Comparison of ENCODE assay signal across 15 mouse cellular contexts in genomic region chr2:44341091-44341571, GRCm38 (mm10).
DNase-seq lines count a peak whose midpoint lies in the region; ATAC-seq and TF ChIP-seq lines count a peak whose summit lies in the region.
"Had no signal": no experiment of that assay in that cellular context is flagged by ENCODE, and none has a peak within 500 bp of the region (broad histone marks: within the 10 kb centered on the region; RNA-seq: fewer than 3 reads in every experiment).

No protein-coding gene starts in this region.

- TF ChIP-seq POLR2A in embryonic fibroblast, embryonic 13.5 days (IDR thresholded peaks at IDR 0.05; ENCODE audit: low read depth, low read length), result no peak

- DNase-seq in frontal cortex, adult 2 months (ENCODE audit: extremely low spot score in 1 of 2, low spot score in 1 of 2), result peak; percentile 39 to 60
- no peak for DNase-seq in frontal cortex, postnatal 10 days (ENCODE audit: low spot score in 2 of 2)
- DNase-seq in Muller cell, postnatal 12 days (ENCODE audit: inconsistent ontology term), result peak; percentile 34
- DNase-seq in urinary bladder, adult 2 months (ENCODE audit: low spot score), result no peak
- DNase-seq in heart, adult 9 months (ENCODE audit: low spot score in 2 of 2), result no peak
- DNase-seq: adrenal gland, adult 8-10 months; cerebellum, adult 11 months; gastrocnemius, postnatal 14 days; kidney, postnatal 4 days; lung, adult 18-20 months; spleen, adult 18-20 months had no signal

- H3K4me3 ChIP-seq in embryonic fibroblast, embryonic 13.5 days (ENCODE audit: insufficient read depth, low read length), result no peak overlapping the region
- 0 out of 2 replicates have a peak overlapping the region, but pooled peaks have one; percentile 10 for H3K4me3 ChIP-seq in limb, embryonic 13.5 days
- H3K4me3 ChIP-seq: megakaryocyte, embryonic 14.5 days had no signal

- no peaks in the 10 kb centered on the region for H3K36me3 ChIP-seq in limb, embryonic 13.5 days

- 15% methylated on average over 10 of the region's 10 CpGs for WGBS in limb, embryonic 13.5 days

- no peak for TF ChIP-seq CTCF in embryonic fibroblast, embryonic 13.5 days (IDR thresholded peaks at IDR 0.05; ENCODE audit: borderline replicate concordance, insufficient read depth, low read length)

- no peaks in the 10 kb centered on the region; the same call in 1 of the 2 replicates for H3K4me1 ChIP-seq in embryonic fibroblast, embryonic 13.5 days (ENCODE audit: control insufficient read depth, insufficient read depth, low read length)
- H3K4me1 ChIP-seq in limb, embryonic 13.5 days, result peaks cover 30% of the 10 kb centered on the region

- 0 out of 2 replicates have a peak, but pooled peaks have one; percentile 36 for ATAC-seq in limb, embryonic 13.5 days (ENCODE audit: low FRiP score, low read depth)
- no peak for ATAC-seq in megakaryocyte, adult 5-6 weeks (ENCODE audit: poor library complexity, severe bottlenecking)

- H3K9me3 ChIP-seq in limb, embryonic 13.5 days, result no peaks in the 10 kb centered on the region
- H3K9me3 ChIP-seq: megakaryocyte, embryonic 14.5 days had no signal

- H3K4me2 ChIP-seq in limb, embryonic 13.5 days (replicated peaks), result peak overlapping the region; percentile 46

- no peaks in the 10 kb centered on the region for H3K27me3 ChIP-seq in limb, embryonic 13.5 days
- H3K27me3 ChIP-seq: megakaryocyte, embryonic 14.5 days had no signal

- H3K27ac ChIP-seq in embryonic fibroblast, embryonic 13.5 days (ENCODE audit: insufficient read depth, low read length), result peak overlapping the region; percentile 18; the same call in 1 of the 2 replicates
- no peak overlapping the region for H3K27ac ChIP-seq in limb, embryonic 13.5 days

- H3K9ac ChIP-seq in limb, embryonic 13.5 days, result peak overlapping the region; percentile 20; the same call in 1 of the 2 replicates

Comparison
In these comparisons a context has a peak if more than half of its experiments do, and no peak if none do; other contexts are left out.
1. DNase-seq: peak in frontal cortex, adult 2 months (2 of 2) and Muller cell, postnatal 12 days (single experiment); none in frontal cortex, postnatal 10 days (0 of 2), urinary bladder, adult 2 months (single experiment) and heart, adult 9 months (0 of 2).